Mouse (Mus musculus) neutrophil, adult 5-6 weeks (primary cell): ENCODE data around the gene Axin2. TPM values are rescaled to one million over a fixed set of nuclear protein-coding genes. Genes with fewer than 3 reads are reported as not detected.

ENCODE experiments used
- ATAC-seq: fragments of 151-379, 151-347 bp; 2 replicates; pipeline ENCODE4 v1.8.0; 2017; ENCODE audit warnings: mild to moderate bottlenecking, moderate TSS enrichment; ENCODE audit not compliant: insufficient number of reproducible peaks, poor library complexity, low FRiP score, severe bottlenecking; ENCODE audit errors: extremely low read depth
- total RNA-seq: library from RNA; stranded (forward); fragments of 200-1000 nt; gene quantifications from 2 replicates; pipeline ENCODE4 v1.2.3, GENCODE M21; 2017

The Axin2 gene
- total RNA-seq, 1 experiment from 2014 or later = 5.0 TPM

DNA sequence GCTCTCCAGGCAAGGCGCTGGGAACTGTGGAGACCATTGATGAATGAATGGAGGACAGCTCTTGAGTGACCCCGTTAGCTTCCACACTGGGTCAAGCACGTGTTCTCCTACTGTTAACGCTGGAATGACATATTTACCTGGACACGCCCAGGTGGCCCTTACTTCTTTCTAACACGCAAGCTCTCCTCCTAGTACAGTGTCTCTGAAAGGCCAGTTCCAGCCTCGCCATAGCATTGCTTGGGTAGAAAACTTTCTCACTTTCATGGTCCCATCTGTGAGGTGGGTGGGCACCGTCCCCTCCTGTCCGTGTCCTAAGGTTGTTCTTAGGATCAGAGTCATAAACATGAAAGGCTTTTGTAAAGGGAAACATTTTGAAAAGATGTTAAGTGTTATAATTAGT is 5.7 kb downstream of the Axin2 start:
- ATAC-seq = no peak

- no peak for ATAC-seq
Observed at GRCm38 (mm10) chr11:108926345-108927092, 6.4 kb downstream of the Axin2 start.

- ATAC-seq = no peak
Observed at GRCm38 (mm10) chr11:108927093-108927444, 6.9 kb downstream of the Axin2 start.

- no peak for ATAC-seq
Observed at GRCm38 (mm10) chr11:108928096-108928495, 7.9 kb downstream of the Axin2 start.

- no peak for ATAC-seq
Observed at GRCm38 (mm10) chr11:108928752-108929151, 8.6 kb downstream of the Axin2 start.

- no peak for ATAC-seq
Observed at GRCm38 (mm10) chr11:108929176-108929575, 9.0 kb downstream of the Axin2 start.

- no peak for ATAC-seq
Observed at GRCm38 (mm10) chr11:108929700-108930099, 9.6 kb downstream of the Axin2 start.

GRCm38 (mm10) chr11:108930612-108931011 is 10.5 kb downstream of the Axin2 start:
- no peak for ATAC-seq

- no peak for ATAC-seq
Observed at GRCm38 (mm10) chr11:108933835-108934234, 13.7 kb downstream of the Axin2 start.

DNA sequence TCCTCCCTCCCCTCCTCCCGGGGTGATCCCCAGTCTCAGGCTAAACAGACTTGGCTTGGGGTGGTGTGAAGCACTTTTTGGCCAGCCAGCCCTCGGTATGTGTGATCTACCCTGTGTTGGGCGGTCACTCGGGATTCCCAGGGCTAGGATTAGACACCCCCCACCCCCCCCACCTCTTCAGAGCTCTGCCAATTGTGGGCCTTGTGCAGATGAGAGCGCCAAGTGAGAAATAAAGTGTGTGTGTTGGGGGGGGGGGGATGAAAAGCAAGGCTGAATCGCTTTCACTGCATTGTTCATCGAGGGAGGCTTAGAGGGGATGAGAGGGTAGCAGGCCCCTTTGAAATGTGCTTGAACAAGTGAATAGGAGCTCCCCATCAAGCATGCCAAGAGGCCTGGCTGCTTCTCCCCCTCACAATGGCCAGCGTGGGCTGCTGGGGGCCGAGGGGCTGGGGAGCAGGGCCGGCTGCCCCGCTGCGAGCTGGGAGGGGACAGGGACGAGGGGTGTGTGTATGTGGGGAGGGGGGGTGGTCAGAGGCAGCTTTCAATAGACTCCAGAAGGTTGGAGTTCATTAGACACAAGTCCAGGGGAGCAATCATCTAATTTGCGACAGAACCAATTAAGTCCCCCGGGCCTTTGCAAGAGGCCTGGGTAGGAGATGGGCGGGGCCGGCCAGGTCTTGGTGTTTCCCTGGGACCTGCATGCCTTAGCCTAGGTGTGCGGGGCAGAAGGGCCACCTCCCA is 15.1 kb downstream of the Axin2 start:
- no peak for ATAC-seq

DNA sequence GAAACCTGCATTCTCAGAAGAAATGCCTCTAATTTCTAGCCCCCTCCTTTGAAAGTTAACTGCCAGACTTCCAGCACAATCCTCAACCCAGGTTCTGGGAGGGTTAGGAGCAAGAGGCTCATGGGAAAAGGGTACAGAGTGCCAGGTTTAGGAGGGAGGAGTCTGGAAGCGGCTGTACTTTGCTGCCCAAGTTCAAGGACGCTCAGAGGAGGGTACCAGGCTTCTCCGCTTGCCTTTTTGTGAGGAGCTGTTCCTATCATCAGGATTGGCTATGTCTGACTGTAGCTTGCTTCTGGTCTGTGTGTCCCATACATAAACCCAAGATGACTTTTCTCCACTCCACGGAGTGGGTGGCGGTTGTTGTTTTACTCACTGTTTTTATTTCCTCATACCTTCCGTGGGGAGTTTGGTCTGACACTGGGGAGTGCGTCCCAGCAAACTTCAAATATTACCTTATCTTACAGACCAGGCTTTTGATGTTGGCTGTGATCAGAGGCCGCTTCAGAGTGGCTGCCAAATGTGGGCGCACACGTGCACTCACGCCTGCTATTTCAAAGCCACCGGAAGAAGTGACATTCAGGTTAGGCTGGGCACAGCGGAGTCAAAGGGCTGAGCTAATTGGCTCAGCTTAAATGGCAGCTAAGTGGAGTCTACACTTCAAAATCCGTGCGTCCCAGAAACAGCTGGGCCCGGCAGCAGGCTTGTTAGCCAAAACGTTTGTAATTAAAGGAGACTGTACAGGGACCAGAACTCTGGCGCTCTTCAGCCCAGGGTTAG is 16.1 kb downstream of the Axin2 start:
- ATAC-seq = no peak

DNA sequence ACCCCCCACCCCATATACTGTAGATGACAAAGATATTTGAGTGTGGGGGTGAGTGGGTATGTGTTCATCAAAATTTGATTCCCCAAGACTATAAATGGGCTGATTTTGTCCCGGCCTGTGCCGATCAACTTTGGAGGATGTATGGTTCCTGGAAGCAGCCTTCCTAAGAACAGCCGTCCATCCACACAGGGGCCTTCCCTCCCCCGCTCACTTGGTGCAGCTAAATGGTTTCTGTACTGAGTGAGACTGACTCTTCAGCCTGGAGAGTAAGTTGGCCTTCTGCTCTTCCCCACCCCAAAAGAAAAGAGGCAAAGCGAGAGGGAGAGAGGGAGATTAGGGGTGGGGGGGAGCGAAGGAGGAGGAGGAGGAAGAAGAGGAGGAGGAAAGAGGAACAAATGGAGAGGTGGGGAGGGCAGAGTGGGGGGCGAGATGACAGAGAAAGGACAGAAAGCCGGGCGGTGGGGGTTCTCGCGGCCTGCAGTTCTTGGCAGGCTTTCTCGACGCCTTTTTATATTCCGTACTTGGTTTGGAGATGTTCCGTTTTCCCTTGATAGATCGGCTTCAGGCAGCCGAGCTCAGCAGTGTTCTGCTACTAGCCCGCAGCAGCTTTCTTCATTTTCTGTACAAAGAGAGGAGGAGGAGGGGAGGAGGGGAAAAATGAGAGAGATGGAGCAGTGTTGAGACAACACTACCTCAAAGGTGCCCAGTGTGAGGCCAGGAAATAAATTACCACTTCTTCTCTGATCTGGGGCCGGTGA is 20.7 kb downstream of the Axin2 start:
- ATAC-seq = no peak

DNA sequence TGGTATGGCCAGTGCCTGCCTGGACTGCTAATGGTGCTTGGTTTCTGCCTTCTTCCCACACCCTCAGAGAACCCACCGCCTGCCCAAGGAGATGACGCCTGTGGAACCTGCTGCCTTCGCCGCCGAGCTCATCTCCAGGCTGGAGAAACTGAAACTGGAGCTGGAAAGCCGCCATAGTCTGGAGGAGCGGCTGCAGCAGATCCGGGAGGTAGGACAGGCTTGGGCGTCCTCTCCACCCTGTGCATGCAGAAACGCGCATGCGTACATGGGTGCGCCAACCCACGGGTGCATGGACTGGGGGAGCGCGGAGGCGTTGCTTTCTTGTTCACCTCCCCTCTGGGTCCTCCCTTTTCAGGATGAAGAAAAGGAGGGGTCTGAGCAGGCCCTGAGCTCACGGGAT is 21.7 kb downstream of the Axin2 start:
- no peak for ATAC-seq

DNA sequence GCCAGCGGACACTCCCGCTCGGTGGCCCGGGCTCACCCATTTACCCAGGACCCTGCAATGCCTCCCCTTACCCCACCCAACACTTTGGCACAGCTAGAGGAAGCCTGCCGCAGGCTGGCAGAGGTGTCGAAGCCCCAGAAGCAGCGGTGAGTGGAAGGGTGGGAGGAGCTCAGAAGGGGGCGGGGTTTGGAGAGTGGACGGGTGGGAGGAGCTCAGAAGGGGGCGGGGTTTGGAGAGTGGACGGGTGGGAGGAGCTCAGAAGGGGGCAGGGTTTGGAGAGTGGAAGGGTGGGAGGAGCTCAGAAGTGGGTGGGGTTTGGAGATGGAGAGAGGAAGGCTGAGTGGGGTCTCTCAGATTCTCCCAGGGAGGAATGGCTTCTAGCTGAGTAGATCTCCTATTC is 23.6 kb downstream of the Axin2 start:
- no peak for ATAC-seq

DNA sequence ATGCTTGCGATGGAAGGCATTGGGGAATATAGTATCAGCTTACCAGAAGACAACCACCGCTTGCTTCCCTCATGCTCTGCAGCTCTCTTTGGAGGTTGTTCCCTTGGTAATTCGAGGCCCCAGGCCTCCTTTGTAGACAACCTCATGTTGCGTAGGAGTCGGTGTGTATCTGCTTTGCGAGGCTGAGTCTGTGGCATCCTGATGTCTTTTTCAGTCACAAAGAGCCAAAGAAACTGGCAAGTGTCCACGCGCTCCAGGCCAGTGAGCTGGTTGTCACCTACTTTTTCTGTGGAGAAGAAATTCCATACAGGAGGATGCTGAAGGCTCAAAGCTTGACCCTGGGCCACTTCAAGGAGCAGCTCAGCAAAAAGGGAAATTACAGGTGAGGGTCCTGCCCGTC is 25.5 kb downstream of the Axin2 start:
- no peak for ATAC-seq

DNA sequence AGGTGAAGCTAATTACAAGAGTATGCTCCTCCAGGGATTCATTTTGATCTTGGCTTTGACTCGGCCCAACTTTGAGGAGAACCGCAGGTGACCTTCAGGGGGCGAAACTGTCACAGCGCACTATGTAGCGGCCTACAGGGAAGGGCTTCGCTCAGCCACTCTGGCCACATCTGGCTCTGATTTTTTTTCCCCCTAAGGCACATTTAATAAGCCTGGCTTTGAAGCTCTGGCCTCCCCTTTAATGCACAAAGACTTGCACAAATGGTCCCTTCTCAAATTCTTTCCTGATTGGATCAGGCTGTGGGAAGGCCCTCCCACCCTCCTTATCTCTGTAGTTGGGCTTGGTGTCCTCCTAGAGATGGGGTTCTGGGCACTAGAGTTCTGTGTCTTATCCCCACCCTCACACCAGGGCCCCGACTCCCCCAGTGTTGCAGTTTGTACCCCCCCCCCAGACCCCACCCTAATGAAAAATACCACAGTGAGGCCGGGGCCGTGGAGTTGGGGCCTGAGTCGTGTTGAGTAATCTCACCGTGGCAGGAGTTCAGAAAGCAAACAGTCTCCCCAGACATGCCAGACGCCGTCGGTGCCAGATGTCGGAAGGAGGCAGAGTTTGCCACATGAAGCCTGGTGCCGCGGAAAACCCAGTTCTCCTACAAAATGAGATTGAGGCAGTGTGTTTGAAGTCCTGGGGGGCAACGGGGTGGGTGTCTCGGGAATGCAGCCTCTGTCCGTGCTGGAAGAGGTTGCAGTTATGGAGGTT is 27.5 kb downstream of the Axin2 start:
- ATAC-seq = no peak

GRCm38 (mm10) chr11:108948501-108948900 is 28.4 kb downstream of the Axin2 start:
- no peak for ATAC-seq

GRCm38 (mm10) chr11:108948931-108949330 is 28.8 kb downstream of the Axin2 start:
- no peak for ATAC-seq
